Mouse (Mus musculus) 3134 (cell line): ENCODE data around the gene Ece2.
"Not testable (repeated sequence)": the region's sequence is repeated elsewhere in the genome, so short reads cannot be mapped to it uniquely, and the experiment has no call there.

ENCODE experiments used
- DNase-seq: peaks from one replicate; pipeline ENCODE4 v3.0.0-alpha.2; 2011; ENCODE audit warnings: low spot score; ENCODE audit not compliant: insufficient read length; ENCODE audit errors: extremely low read depth

Gene Ece2

DNA sequence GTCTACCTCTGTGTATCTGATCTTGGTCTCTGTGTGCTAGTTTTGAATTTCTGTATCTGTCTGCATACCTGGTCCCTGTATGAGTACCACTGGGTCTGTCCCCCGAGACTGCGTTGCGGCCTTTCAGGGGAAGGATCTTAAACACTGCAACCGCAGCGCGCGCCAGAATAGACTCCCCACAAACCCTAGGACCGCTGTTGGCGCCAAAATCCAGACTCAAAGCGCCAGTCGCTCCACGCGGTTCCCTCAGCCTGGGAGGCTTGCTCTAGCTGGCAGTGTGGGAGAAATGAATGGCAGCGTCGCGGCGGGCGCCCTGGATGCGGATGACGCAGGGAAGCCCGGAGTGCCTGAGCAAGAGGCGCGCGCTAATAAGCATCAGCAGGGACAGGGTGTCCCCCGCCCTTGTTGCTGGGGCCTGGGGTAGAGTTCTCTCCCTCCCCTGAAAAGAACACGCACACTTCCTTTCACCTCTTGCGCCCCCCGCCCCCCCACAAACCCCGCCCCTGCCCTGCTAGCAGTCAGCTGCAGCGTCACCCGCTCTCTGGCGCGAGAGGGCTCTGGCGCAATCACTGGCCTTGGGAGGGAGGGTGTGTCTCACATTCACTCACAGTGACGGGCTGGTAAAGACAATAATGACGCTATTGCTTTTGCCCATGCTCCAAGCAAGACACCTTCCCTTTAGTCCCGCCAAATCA is 7.5 kb upstream of the Ece2 start:
- DNase-seq, result peak; percentile 92

DNA sequence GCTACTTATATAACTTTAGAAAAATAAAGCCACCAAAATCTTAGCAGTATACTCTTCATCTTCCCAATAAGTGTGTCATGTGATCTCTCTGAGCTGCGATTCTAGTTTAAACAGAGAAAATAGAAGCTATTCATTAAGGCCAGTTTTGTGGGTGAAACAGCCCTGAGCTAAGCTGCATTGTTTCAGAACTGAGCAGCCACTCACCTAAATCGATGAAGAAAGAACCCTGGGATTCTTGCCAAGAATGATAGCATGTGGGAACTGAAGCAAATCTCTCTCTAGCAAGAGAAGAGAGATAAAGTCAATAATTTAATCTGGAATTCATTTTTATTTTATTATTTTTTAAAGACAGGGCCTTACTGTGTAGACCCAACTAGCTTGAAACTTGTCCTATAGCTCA is 6.4 kb upstream of the Ece2 start:
- no peak for DNase-seq

DNA sequence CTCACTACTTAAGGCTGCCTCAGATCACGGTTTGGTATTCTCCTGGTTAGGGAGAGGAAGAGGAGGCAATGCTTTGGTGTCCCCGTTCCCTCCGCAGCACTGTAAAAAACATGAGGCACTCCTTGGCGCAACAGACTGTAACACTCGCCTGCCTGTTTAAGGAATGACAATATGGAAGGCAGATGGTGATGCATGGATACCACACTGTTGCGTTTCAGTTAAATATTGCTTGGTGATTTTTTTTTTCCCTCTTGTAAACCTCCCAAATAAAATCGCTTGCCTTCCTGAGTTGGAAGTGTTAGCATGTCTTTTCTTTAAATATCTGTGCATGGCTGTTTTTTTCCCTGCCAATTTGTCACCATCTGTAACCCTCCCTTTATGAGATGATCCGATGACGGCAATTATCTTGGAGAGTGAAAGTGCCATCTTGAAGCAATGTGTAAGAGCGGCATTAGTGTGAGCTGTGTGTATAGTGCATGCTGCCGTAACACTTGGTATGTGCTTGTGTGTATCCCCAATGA is 697 bp upstream of the Ece2 start:
- no peak for DNase-seq

DNA sequence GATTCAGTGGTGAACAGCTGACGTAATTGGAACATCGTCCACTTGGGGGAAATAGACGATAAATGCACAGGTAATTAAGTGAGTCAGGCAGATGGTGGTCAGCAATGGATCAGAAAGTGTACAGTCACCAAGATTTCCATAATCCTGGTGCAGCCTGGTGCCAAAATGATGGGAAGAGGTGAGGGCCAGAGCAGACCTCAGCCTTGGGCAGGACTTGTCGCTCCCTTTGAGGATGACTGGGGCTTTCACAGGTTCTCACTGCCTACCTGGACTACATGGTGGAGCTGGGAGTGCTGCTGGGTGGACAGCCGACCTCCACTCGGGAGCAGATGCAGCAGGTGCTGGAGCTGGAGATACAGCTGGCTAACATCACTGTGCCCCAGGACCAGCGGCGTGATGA is 7.8 kb downstream of the Ece2 start:
- DNase-seq, result no peak

DNA sequence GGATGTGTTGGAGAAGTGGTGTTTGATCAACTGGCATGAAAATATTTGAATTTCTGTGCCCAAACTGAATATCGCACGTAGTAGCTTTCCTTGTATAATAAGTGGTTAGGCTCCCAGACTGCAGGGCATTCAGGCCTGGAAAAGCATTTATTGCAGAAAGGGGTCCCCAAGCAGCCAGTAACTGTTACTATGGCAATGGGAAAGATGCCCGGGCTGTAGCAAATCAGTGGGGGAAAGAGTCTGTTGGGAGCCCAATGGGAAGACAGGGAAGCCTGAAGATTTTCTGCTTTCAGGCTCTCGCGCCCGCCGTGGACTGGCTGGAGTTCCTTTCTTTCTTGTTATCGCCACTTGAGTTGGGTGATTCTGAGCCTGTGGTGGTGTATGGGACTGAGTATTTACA is 8.7 kb downstream of the Ece2 start:
- DNase-seq, result no peak

DNA sequence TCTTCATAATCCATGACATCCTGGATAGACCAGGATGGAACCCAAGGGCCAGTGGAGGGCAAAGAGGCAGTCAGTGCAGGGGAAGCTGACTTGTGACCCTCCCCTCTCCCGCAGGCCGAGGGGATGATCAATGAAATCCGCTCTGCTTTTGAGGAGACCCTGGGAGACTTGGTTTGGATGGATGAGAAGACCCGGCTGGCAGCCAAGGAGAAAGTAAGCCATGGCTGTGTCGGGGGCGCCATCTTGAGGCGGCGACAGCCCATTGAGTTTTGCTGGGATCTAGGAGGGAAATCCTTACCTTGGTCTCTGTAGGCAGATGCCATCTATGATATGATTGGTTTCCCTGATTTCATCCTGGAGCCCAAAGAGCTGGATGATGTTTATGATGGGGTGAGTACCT is 12.5 kb downstream of the Ece2 start:
- DNase-seq, result peak; percentile 51

DNA sequence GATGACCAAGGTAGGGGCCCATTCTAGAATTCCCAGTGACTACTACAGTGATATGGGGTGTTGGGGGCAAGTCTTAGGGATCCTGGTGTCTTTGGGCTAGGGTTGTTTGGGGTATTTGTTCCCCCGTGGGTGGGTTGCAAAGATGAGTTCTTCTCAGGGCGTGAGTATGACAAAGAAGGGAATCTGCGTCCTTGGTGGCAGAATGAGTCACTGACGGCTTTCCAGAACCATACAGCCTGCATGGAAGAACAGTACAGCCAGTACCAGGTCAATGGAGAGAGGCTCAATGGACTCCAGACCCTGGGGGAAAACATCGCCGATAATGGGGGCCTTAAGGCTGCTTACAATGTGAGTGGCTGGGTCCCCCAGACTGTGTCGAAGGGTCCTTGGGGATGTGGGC is 14.3 kb downstream of the Ece2 start:
- no peak for DNase-seq

DNA sequence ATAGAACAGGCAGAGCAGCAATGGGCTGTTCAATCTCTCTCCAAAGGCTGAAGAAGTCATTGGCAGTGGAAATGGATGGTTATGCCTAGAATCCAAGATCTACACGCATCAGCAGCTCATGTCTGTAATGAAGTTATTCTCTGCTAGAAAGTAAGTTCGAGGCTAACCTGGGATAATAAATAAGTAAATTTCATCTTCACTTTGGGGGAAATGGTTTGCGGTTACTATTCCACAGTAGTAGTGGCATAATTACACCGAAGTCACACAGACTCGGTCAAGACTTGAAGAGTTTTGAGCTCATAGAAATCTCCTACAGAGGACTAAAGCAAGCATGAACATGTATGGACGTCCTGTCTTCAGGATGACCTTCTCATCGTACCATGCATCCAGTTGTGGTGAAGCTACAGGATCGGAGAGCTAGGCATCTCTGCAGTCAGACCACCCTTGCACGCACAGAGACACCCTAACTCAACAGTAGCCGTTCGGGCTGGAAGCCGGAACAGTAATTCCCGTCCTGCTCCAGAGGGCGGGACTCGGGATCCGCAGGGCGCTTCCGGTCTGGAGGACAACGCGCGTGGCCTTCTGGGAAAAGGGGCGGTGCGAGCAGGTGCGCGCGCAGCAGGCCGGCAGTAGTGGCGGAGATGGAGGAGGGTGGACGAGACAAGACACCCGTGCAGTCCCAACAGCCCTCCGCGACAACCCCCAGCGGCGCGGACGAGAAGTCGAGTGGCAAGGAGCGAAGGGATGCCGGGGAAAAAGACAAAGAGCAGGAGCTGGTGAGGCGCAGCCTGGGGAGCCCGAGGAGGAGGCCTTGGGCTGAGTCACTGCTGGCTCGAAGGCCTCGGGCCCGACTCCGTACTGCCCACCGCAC is 21.7 kb downstream of the Ece2 start, which contains the start of gene Psmd2:
Psmd2 (plus strand) TSS at position 577 of the 871 bp plus-strand sequence.
- peak; percentile 95 for DNase-seq

DNA sequence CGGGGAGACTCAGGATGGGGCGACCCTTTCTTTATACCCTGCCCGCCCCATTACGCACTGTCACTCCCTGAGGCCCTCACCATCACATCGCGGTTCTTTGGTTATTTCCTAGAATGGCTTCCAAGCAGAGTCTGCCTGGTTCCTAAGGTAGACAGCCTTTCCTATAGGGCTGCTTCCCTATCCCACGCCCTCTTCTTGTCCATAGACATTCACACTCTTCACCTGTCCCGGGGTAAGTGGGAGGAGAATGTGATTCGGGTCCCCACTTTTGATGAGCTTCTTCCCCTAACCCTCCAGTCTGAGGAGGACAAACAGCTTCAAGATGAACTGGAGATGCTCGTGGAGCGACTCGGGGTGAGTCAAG is 22.3 kb downstream of the Ece2 start:
- DNase-seq, result no peak

DNA sequence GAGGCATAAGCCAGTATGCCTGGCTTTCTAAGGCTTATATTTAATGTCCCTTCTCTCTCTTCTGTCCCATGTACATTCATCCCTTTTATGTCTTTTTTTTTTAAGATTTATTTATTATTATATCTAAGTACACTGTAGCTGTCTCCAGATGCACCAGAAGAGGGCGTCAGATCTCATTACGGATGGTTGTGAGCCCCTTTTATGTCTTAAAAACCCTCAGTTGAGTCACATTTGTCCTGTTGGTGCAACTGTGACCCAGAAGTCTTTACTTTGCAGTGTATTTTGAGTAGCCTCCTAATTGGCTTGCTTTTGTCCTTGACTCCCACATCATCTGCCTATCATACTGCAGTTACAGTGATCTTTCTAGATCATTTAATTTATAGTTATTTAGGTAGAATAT is 23.7 kb downstream of the Ece2 start:
- no peak for DNase-seq

DNA sequence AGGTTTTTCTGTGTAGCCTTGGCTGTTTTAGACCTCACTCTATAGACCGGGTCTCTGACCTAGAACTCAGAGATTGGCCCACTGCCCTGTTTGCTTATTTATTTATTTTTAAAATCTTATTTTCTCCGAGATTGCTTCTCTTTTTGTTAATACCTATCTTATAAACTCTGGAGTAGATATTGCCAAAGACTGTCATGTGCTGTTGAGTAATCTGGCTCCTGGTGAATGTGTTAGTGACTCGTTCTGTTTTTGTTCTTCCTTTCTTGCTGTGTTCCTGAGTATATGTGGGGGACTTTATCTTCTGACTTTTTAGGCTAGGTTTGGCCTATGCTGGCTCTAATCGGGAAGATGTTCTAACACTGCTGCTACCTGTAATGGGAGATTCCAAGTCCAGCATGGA is 28.0 kb downstream of the Ece2 start:
- no peak for DNase-seq

DNA sequence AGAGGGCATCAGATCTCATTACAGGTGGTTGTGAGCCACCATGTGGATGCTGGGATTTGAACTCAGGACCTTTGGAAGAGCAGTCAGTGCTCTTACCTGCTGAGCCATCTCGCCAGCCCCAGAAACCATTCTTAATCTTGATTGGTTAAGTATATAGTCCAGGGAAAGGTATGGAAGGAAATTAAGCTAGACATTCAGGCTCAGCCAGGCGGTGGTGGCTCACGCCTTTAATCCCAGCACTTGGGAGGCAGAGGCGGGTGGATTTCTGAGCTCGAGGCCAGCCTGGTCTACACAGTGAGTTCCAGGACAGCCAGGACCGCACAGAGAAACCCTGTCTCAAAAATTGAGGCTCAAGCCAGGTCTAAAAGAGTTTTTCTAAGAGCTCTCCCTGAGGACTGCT is 38.4 kb downstream of the Ece2 start, which contains the start of gene Eif4g1:
Eif4g1 (plus strand) TSS at position 301 of the 400 bp plus-strand sequence.
- DNase-seq, result not testable (repeated sequence)

DNA sequence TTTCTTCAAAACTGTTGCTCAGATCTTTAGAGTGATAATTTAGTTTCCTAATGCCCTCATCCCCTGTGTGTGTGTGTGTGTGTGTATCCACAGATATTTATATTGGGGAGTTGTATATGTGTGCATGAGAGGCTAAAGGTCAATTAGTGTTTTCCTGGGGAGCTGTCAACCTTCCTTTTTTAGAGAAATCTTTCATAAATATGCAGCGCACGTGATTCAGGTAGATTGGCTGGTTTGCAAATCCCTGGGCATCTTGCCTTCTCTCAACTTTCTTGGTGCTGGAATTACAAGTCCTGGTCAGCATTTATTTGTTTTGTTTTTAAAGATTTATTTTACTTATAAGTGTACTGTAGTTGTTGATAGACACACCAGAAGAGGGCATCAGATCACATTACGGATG is 40.7 kb downstream of the Ece2 start:
- no peak for DNase-seq

DNA sequence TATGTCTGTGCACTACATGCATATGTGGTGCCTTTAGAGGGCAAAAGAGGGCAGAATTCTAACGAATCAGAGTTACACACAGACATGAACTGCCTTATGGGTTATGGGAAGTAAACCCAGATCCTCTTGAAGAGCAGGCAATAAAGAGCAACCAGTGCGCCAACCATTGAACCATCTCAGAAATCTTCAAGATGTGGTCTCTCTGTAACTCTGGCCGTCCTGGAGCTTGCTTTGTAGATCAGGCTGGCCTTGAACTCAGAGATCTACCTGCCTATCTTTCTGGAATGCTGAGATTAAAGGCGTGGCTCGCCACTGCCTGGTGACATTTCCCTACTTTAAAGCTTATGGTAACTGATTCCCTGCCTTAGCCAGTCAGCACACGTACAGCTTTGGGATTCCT is 42.3 kb downstream of the Ece2 start:
- DNase-seq, result peak; percentile 40

DNA sequence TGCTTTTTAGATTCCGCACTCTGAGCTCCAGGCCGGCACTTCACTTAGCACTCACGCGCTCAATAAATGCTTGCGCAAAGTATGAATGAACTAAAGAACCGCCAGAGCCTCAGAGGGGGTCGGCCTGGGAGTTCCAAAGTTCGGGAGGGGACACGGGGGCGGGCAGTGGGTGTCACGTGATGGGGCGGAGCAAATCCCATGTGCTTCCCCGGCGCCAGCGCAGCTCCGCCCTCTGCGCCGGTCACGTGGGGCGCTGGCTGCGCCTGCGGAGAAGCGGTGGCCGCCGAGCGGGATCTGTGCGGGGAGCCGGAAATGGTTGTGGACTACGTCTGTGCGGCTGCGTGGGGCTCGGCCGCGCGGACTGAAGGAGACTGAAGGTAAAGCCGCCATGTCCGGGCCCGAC is 42.9 kb downstream of the Ece2 start:
- DNase-seq, result peak; percentile 99

DNA sequence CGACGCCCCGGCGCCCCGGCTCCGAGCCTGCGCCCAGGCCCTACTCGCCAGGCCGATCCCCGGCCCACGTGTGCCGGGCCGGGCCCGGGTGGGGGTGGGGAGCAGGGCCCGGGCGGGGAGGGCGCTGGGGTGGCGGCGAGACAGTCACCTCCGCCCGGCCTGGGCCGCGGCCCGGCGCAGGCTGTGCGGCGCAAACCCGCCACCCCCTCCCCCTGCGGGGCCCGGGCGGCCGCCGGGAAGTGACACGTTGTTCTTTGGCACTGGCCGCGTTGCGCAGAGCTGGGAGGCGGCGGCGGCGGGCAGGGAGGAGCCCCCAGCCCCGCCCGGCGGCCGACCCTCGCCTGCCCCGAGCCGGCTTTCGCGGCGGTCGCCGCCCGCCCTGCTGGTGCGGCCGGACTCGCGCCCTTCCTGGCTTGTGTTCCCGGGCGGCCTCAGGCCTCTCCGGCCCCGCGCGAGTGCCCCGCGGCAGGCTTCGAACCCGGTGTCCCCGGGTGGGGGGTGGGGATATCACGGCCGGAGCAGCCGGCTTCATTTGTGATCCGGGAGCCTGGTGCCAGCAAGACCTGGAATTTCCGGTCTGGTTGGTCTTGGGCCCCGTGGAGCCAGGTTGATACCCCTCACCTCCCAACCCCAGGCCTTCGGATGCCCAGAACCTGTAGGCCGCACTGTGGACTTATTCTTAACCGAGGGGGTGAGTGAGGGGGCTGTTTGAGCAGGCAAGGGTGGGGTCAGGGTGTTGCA is 43.5 kb downstream of the Ece2 start:
- DNase-seq, result peak; percentile 65

DNA sequence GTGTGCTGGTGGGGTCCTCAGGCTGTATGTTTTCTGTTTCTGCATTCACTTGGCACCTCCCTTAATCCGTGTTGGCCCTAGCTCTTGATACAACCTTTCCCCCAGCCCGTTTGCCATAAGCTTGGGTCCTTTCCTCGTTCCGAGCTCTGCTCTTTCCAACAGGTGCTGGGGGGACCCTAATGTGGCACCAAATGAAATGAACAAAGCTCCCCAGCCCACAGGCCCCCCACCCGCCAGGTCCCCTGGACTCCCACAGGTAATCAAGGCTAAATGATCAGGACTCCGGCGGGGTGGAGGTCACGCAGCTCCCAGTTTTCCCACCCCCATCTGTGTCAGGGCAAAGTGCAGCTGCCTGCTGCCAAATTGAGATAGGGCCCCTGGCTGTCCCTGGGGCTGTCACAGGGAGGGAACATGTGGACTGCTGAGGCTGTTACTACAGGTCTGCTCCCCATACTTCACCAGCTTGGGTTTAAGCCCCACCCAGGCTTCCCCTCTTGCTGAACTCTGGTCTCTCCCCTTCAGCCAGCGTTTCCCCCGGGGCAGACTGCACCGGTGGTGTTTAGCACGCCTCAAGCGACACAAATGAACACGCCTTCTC is 44.2 kb downstream of the Ece2 start:
- DNase-seq, result peak; percentile 44

DNA sequence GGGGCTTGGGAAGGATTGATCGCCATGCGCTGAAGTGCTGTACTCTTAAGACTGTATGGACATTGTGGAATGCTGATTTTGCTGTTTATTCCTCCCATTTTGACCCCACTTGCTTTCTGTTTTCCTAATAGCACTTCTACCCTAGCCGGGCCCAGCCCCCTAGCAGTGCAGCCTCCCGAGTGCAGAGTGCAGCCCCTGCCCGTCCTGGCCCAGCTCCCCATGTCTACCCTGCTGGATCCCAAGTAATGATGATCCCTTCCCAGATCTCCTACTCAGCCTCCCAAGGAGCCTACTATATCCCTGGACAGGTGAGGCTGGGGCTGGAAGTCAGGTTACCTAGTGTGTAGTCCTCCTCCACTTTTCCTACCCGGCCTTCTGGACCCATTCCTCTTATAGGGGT is 45.6 kb downstream of the Ece2 start:
- DNase-seq, result no peak

DNA sequence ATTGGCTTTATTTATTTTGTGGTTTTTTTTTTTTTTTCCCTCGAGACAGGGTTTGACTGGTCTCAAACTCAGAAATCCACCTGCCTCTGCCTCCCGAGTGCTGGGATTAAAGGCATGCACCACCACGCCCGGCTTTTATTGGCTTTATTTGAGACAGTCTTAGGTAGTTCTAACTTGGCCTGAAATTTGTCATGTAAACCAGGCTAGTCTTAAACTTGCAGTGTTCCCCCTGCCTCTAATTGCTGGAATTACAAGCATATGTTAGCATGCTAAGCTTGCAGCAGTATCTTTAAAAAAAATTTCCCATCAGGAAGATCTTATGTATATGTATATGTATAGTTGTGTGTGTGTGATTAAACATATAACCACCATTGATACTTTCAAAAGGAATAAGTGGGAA is 47.1 kb downstream of the Ece2 start:
- no peak for DNase-seq

DNA sequence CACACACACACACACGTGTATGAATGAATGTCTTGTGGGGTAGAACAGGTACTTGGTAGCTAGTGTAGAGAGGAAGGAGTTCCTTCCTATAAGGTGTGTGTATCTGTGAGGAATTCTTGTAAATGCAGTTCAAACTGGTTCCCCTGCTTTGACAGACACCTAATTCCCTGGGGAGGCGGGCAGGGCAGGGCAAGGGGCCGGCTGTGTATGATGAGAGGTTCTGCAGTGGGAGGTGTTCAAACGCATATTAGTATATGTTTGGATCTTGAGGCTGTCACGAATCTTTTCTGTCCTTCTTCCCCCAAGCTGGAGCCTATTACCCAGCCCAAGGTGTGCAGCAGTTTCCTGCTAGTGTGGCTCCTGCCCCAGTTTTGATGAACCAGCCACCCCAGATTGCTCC is 47.8 kb downstream of the Ece2 start:
- no peak for DNase-seq
